Mouse (Mus musculus) brain, embryonic 14.5 days (tissue): ENCODE data around the gene Trmt6.

Experiments used
- CTCF ChIP-seq: fragments of 200-500 bp; IDR thresholded peaks from 2 replicates; pipeline ENCODE4 v1.5.1; 2012; ENCODE audit warnings: inconsistent platforms, mild to moderate bottlenecking, moderate library complexity, borderline replicate concordance; ENCODE audit not compliant: insufficient read depth, insufficient read length; ENCODE audit errors: extremely low read depth
- POLR2A ChIP-seq: fragments of 200-500 bp; IDR thresholded peaks from 2 replicates; pipeline ENCODE4 v1.6.1; 2012; ENCODE audit warnings: mild to moderate bottlenecking, inconsistent platforms, borderline replicate concordance; ENCODE audit not compliant: poor library complexity, insufficient read depth, insufficient read length, severe bottlenecking; ENCODE audit errors: extremely low read depth

- TF ChIP-seq POLR2A (no peak), CTCF (no peak)
Observed at GRCm38 (mm10) chr2:132847581-132847980, 31.7 kb upstream of the Trmt6 start.
